Mouse (Mus musculus) brain, embryonic 18.5 days (tissue): ENCODE results near the gene Bnc1.

Experiments used
- DNase-seq: peaks from one replicate; pipeline ENCODE4 v3.0.0-alpha.2; 2012; ENCODE audit warnings: low read depth, low spot score

Bnc1 gene

GRCm38 (mm10) chr7:81973939-81974338, 18.2 kb downstream of the Bnc1 start:
- no peak for DNase-seq

- no peak for DNase-seq
Measured at GRCm38 (mm10) chr7:81973339-81973738, 18.8 kb downstream of the Bnc1 start.

- DNase-seq, result no peak
Measured at GRCm38 (mm10) chr7:81968975-81969374, 23.1 kb downstream of the Bnc1 start.

GRCm38 (mm10) chr7:81968451-81968850, 23.6 kb downstream of the Bnc1 start:
- DNase-seq, result no peak

GRCm38 (mm10) chr7:81966195-81966594, 25.9 kb downstream of the Bnc1 start:
- no peak for DNase-seq

- DNase-seq, result peak; percentile 24
Measured at GRCm38 (mm10) chr7:81959704-81960103, 32.4 kb downstream of the Bnc1 start.

- no peak for DNase-seq
Measured at GRCm38 (mm10) chr7:81954208-81954846, 37.8 kb downstream of the Bnc1 start.

GRCm38 (mm10) chr7:81950499-81950898, 41.6 kb downstream of the Bnc1 start:
- no peak for DNase-seq

- no peak for DNase-seq
Measured at GRCm38 (mm10) chr7:81945398-81945797, 46.7 kb downstream of the Bnc1 start.

GRCm38 (mm10) chr7:81934806-81935205, 57.3 kb downstream of the Bnc1 start:
- no peak for DNase-seq

GRCm38 (mm10) chr7:81934267-81934745, 57.8 kb downstream of the Bnc1 start, which contains the start of gene Hdgfl3:
Gene Hdgfl3 (minus strand): TSS chr7:81934473.
- peak; percentile 80 for DNase-seq

- no peak for DNase-seq
Measured at GRCm38 (mm10) chr7:81933601-81934266, 58.4 kb downstream of the Bnc1 start.

- no peak for DNase-seq
Measured at GRCm38 (mm10) chr7:81933061-81933600, 59.0 kb downstream of the Bnc1 start.

GRCm38 (mm10) chr7:81932521-81933045, 59.5 kb downstream of the Bnc1 start:
- DNase-seq, result no peak

GRCm38 (mm10) chr7:81928998-81929397, 63.1 kb downstream of the Bnc1 start:
- DNase-seq, result no peak

- no peak for DNase-seq
Measured at GRCm38 (mm10) chr7:81921379-81921952, 70.6 kb downstream of the Bnc1 start.

GRCm38 (mm10) chr7:81920314-81920713, 71.8 kb downstream of the Bnc1 start:
- DNase-seq, result no peak

GRCm38 (mm10) chr7:81918316-81918715, 73.8 kb downstream of the Bnc1 start:
- no peak for DNase-seq
